8 mouse cellular contexts compared by ENCODE assay signal in the genomic region with DNA sequence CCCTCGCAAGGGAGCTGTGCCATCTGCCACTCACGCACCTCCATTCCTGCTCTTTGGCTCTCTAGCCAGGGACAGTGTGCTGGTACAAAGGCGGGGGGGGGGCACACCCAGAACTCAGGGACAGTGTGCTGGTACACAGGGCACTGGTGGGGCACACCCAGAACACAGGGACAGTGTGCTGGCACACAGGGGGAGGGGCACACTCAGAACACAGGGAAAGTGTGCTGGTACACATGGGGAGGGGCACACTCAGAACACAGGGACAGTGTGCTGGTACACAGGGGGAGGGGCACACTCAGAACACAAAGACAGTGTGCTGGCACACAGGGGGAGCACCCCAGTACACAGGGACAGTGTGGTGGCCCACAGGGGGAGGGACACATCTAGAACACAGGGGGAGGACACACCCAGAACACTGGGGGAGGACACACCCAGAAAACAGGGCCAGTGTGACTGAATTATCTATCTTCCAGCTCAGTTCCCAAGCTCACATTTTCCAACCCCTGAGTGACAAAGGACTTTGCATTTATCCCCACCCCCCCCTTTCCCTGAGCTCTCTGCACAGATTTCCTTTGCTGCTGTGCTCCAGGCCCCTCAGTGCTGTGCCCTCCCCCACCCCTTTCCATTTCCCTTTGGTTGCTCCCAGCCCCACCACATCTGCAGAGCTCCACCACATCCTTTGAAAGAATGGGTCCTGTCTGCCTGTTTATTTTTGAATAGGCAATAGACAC. TPM values are rescaled to one million over a fixed set of nuclear protein-coding genes. Genes with fewer than 3 reads are reported as not detected.
A peak's percentile ranks its signal among the peaks of the same experiment; 100 is the strongest.
DNase-seq lines count a peak whose midpoint lies in the region; ATAC-seq lines count a peak whose summit lies in the region.

No protein-coding gene starts in this region.

- no peak overlapping the region for H3K9ac ChIP-seq in forebrain, embryonic 15.5 days (replicated peaks)
- peak overlapping the region; percentile 37; the same call in 1 of the 2 replicates for H3K9ac ChIP-seq in limb, embryonic 11.5 days (ENCODE audit: low read length)
- no peak overlapping the region; the same call in 1 of the 2 replicates for H3K9ac ChIP-seq in midbrain, embryonic 13.5 days (replicated peaks)

- no peak overlapping the region for H3K4me2 ChIP-seq in forebrain, embryonic 15.5 days (replicated peaks)
- H3K4me2 ChIP-seq in limb, embryonic 11.5 days (ENCODE audit: low read depth, severe bottlenecking), result no peak overlapping the region
- no peak overlapping the region for H3K4me2 ChIP-seq in midbrain, embryonic 13.5 days (replicated peaks)

- H3K27me3 ChIP-seq in forebrain, embryonic 15.5 days, result no peaks in the 10 kb centered on the region
- no peaks in the 10 kb centered on the region for H3K27me3 ChIP-seq in limb, embryonic 11.5 days (ENCODE audit: control insufficient read depth, insufficient read depth, low read length)
- H3K27me3 ChIP-seq in midbrain, embryonic 13.5 days, result no peaks in the 10 kb centered on the region

- no peak overlapping the region for H3K4me3 ChIP-seq in forebrain, embryonic 15.5 days
- H3K4me3 ChIP-seq in limb, embryonic 11.5 days (ENCODE audit: low read depth, low read length), result no peak overlapping the region
- no peak overlapping the region for H3K4me3 ChIP-seq in midbrain, embryonic 13.5 days (replicated peaks)

- peak; percentile 19 for ATAC-seq in activated CD4-positive, CD25-positive, alpha-beta regulatory T cell, adult 4 months
- peak; percentile 85 for ATAC-seq in forebrain, embryonic 15.5 days (replicated peaks)
- peak; percentile 69 for ATAC-seq in limb, embryonic 11.5 days (ENCODE audit: insufficient number of reproducible peaks, low FRiP score, low TSS enrichment, low read depth)
- ATAC-seq in midbrain, embryonic 13.5 days, result peak; percentile 84

- H3K9me3 ChIP-seq in forebrain, embryonic 15.5 days, result no peaks in the 10 kb centered on the region
- no peaks in the 10 kb centered on the region for H3K9me3 ChIP-seq in limb, embryonic 11.5 days (ENCODE audit: control insufficient read depth, low read length)
- H3K9me3 ChIP-seq in midbrain, embryonic 13.5 days, result no peaks in the 10 kb centered on the region

- peak overlapping the region; percentile 88 for H3K27ac ChIP-seq in forebrain, embryonic 15.5 days (replicated peaks)
- H3K27ac ChIP-seq in limb, embryonic 11.5 days (replicated peaks; ENCODE audit: low read depth, low read length), result peak overlapping the region; percentile 36; the same call in 1 of the 2 replicates
- H3K27ac ChIP-seq in midbrain, embryonic 13.5 days, result peak overlapping the region; percentile 91

- 24% methylated on average over 3 of the region's 3 CpGs for WGBS in forebrain, embryonic 15.5 days
- WGBS in limb, embryonic 11.5 days, result 80% methylated on average over 3 of the region's 3 CpGs
- WGBS in midbrain, embryonic 13.5 days, result 34% methylated on average over 3 of the region's 3 CpGs

- H3K36me3 ChIP-seq in forebrain, embryonic 15.5 days, result no peaks in the 10 kb centered on the region
- H3K36me3 ChIP-seq in limb, embryonic 11.5 days (ENCODE audit: control insufficient read depth, insufficient read depth, low read length), result no peaks in the 10 kb centered on the region
- no peaks in the 10 kb centered on the region for H3K36me3 ChIP-seq in midbrain, embryonic 13.5 days

- peak; percentile 21 for DNase-seq in CD4-positive, CD25-positive, alpha-beta regulatory T cell, adult 2 months (ENCODE audit: low read depth, low spot score)
- DNase-seq in limb, embryonic 11.5 days (ENCODE audit: low spot score), result no peak
- no peak for DNase-seq in thymus, postnatal 4 days
- no peak for DNase-seq in layer of hippocampus, adult 9-11 months
- DNase-seq in gastrocnemius, postnatal 10 days, result no peak

- H3K4me1 ChIP-seq in forebrain, embryonic 15.5 days, result peaks cover 48% of the 10 kb centered on the region
- peaks cover 13% of the 10 kb centered on the region for H3K4me1 ChIP-seq in limb, embryonic 11.5 days (ENCODE audit: control insufficient read depth, insufficient read depth, low read length)
- H3K4me1 ChIP-seq in midbrain, embryonic 13.5 days (replicated peaks), result peaks cover 70% of the 10 kb centered on the region

RNA-seq across cellular contexts. Expression of a gene that starts 58.9 kb away (rescaled TPM):
- 1 to 10 TPM; 5.0 to 6.2 TPM for polyA plus RNA-seq in activated CD4-positive, CD25-positive, alpha-beta regulatory T cell, adult 4 months (2017; shearing (Covaris generic))
- polyA plus RNA-seq in forebrain, embryonic 15.5 days (2015; fragmentation: Nextera tagmentation; extraction: Ambion mirVana), result 22.1 and 23.0 TPM in 2 replicates
- 11.6 and 11.8 TPM in 2 replicates for polyA plus RNA-seq in limb, embryonic 11.5 days (2014; fragmentation: Nextera tagmentation; extraction: Ambion mirVana)
- 15.6 and 15.9 TPM in 2 replicates for polyA plus RNA-seq in midbrain, embryonic 13.5 days (2015; fragmentation: Nextera tagmentation; extraction: Ambion mirVana)
- total RNA-seq in gastrocnemius, postnatal 10 days (2021), result 10 to 100 TPM; 62.3 to 64.9 TPM

Comparison
In these comparisons a context has a peak if more than half of its experiments do, and no peak if none do; other contexts are left out.
1. ATAC-seq: peak in every context shown above with its lines; median percentile 85 in forebrain, embryonic 15.5 days; 84 in midbrain, embryonic 13.5 days; 69 in limb, embryonic 11.5 days; 19 in activated CD4-positive, CD25-positive, alpha-beta regulatory T cell, adult 4 months.
2. H3K27ac ChIP-seq: peak in every context shown above with its lines; median percentile 91 in midbrain, embryonic 13.5 days; 88 in forebrain, embryonic 15.5 days; 36 in limb, embryonic 11.5 days.